Mouse (Mus musculus) frontal cortex, postnatal 10 days (tissue): ENCODE results near the gene 1700012B07Rik.

ENCODE experiments used
- DNase-seq, 2 experiments: peaks; one replicate each; pipeline ENCODE4 v3.0.0; 2022; ENCODE audit warnings: low spot score in 2 of 2, mixed read lengths in 1 of 2

1700012B07Rik gene

DNA sequence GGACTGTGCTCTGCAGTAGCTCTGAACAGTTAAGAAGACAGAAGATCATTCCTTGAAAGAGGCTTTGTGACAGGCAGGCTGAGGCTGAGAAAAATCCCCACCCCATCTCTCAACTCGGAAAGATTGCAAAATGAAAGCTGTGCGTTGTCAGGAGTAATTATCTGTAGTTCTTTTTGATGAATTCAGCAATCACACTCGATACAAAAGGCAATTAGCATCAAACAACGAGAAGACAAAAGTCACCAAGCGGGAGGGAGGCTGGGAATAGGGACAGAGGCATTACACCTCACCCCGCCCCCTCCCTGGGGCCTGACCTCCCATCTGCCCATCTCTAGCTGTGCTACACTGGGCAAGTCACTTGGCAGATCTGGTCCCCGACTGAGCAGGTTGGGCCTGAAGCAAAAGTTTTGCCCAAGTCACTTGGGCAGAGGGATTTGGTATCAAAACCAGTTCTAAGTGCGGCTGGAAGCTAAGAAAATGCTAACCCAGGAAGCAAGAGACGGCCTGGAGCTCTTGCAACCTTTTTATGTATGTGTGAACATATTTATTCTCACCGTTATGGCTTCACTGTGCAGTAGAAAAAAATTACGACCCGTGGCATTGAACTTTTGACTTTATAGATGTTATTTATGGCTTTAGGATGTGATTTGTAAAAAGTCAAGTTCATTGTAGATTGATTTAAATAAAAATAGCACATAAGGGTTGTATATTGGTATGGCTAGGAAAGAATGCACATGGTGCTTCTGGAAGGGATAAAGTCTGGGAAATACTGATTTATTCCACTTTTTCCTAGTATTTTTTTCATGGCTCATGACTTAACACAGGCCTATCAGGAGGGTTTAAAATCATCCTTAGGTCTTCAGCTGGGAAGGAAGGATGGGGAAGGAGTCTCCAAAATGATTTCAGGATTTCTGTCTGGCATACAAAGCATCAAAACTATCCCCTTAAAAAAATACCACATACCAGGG is 75.9 kb downstream of the 1700012B07Rik start:
- DNase-seq, result no peak

DNA sequence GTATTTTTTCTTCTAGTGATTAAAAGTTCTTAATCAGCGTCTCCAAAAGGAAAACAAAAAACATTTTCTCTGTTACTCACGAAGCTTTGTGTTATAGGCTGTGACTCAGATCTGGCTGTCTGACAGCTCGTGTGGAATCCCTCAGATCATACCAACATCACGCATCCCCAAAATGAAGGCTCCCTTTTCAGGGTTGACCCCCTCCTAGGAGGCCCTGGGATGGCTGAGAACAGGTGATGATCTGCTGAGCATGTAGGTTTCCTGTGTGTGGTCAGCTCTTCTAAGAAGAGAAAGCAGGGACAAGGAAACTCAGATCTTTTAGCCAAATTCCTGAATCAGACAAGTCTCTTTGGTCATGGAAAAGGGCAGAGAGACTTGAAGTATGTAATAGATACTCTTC is 82.6 kb downstream of the 1700012B07Rik start:
- DNase-seq, result no peak

GRCm38 (mm10) chr11:109737967-109738366 is 89.9 kb downstream of the 1700012B07Rik start:
- no peak for DNase-seq
